Mouse (Mus musculus): ENCODE results near the gene Fbxl4. TPM values are rescaled to one million over a fixed set of nuclear protein-coding genes. Genes with fewer than 3 reads are reported as not detected.
A peak's percentile ranks its signal among the peaks of the same experiment; 100 is the strongest.
"Not testable (repeated sequence)": the region's sequence is repeated elsewhere in the genome, so short reads cannot be mapped to it uniquely, and the experiment has no call there.

Fbxl4 gene
- 30.8 and 32.8 TPM in 2 replicates for total RNA-seq (2014; rRNA removed)
- polyA plus RNA-seq (2015; fragmentation: Nextera tagmentation; extraction: Ambion mirVana) = 16.8 and 17.9 TPM in 2 replicates

DNA sequence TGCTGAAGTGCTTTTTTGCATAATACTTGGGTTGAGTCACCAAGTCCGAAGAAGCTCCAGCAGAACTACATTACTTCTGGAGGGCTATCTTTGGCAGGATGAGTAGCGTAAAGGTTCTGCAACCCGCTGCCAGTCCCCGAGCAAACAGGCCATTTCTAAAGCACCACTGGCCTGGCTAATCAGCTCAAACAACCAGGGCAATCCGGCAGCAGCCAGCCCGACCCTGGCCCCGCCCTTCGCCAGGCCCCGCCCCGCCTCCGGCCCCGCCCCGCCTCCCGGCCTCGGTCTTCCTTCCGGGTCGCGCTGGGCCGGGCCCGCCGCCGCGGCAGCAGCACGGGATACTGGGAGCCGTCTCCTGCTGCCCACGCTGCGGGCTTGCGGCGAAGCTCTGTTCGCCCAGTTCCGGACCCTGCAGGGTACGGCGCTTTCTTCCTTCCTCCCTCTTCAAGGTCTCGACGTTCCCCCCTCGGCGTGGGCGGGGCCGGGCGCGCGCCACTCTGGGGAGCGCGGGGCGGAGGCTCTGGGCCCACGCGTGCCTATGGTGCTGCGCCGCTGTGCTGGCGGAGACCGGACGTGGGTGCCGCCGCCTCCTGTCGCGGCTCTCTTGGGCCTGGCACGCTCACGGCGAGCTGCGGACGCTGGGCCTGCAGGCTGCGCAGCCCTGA is at the start of gene Fbxl4:
Gene Fbxl4, plus strand, starts transcription at position 278 of the 665 bp plus-strand sequence.
- Histone ChIP-seq H3K9ac (replicated peaks; ENCODE audit: low read length, poor library complexity, severe bottlenecking) (peak within 1 kb of the TSS; percentile 89), H3K9me3 (ENCODE audit: low read length) (no peaks in the 10 kb centered on the region), H3K4me2 (ENCODE audit: low read depth, low read length, poor library complexity, severe bottlenecking) (peak within 1 kb of the TSS; percentile 75), H3K27me3 (ENCODE audit: insufficient read depth, low read length) (no peaks in the 10 kb centered on the region), H3K4me1 (ENCODE audit: insufficient read depth, low read length) (0 out of 2 replicates have a peak, but pooled peaks cover 2% of the 10 kb centered on the region), H3K4me3 (ENCODE audit: low read depth, low read length) (peak within 1 kb of the TSS; percentile 70), H3K27ac (ENCODE audit: low read depth, low read length) (peak within 1 kb of the TSS; percentile 91), H3K36me3 (ENCODE audit: insufficient read depth, low read length) (no peaks in the 10 kb centered on the region)
- DNase-seq (ENCODE audit: low spot score) (peak; percentile 82), ATAC-seq (ENCODE audit: low FRiP score) (peak; percentile 96)
- TF ChIP-seq CTCF (IDR thresholded peaks at IDR 0.05) = no peak
- under 1% methylated on average over 43 of the region's 62 CpGs for WGBS

- H3K36me3 ChIP-seq (ENCODE audit: insufficient read depth, low read length) = no peaks in the 10 kb centered on the region
- WGBS = 70% methylated on average over 3 of the region's 3 CpGs
- no peak for ATAC-seq (ENCODE audit: low FRiP score)
Measured at GRCm38 (mm10) chr4:22314564-22314963, 42.8 kb upstream of the Fbxl4 start.

GRCm38 (mm10) chr4:22342816-22343573 is 14.3 kb upstream of the Fbxl4 start:
- no peak overlapping the region for H3K27ac ChIP-seq (ENCODE audit: low read depth, low read length)
- TF ChIP-seq CTCF (IDR thresholded peaks at IDR 0.05) = no peak
- no peak overlapping the region for H3K9ac ChIP-seq (replicated peaks; ENCODE audit: low read length, poor library complexity, severe bottlenecking)
- H3K4me1 ChIP-seq (ENCODE audit: insufficient read depth, low read length) = no peaks in the 10 kb centered on the region
- no peak overlapping the region for H3K4me3 ChIP-seq (ENCODE audit: low read depth, low read length)
- 68% methylated on average over 8 of the region's 8 CpGs for WGBS
- ATAC-seq (ENCODE audit: low FRiP score) (no peak), DNase-seq (ENCODE audit: low spot score) (peak; percentile 17)
- no peaks in the 10 kb centered on the region for H3K9me3 ChIP-seq (ENCODE audit: low read length)
- H3K4me2 ChIP-seq (ENCODE audit: low read depth, low read length, poor library complexity, severe bottlenecking) = no peak overlapping the region
- H3K27me3 ChIP-seq (ENCODE audit: insufficient read depth, low read length) = no peaks in the 10 kb centered on the region
- no peaks in the 10 kb centered on the region for H3K36me3 ChIP-seq (ENCODE audit: insufficient read depth, low read length)

More at GRCm38 (mm10) chr4:22314564-22314963, 42.8 kb upstream of the Fbxl4 start:
- H3K9ac ChIP-seq (replicated peaks; ENCODE audit: low read length, poor library complexity, severe bottlenecking) = no peak overlapping the region
- no peaks in the 10 kb centered on the region for H3K4me1 ChIP-seq (ENCODE audit: insufficient read depth, low read length)
- no peaks in the 10 kb centered on the region for H3K27me3 ChIP-seq (ENCODE audit: insufficient read depth, low read length)
- no peak overlapping the region for H3K4me2 ChIP-seq (ENCODE audit: low read depth, low read length, poor library complexity, severe bottlenecking)
- no peak for TF ChIP-seq CTCF (IDR thresholded peaks at IDR 0.05)
- no peak overlapping the region for H3K27ac ChIP-seq (ENCODE audit: low read depth, low read length)
- peak; percentile 37 for DNase-seq (ENCODE audit: low spot score)
- H3K9me3 ChIP-seq (ENCODE audit: low read length) = no peaks in the 10 kb centered on the region
- no peak overlapping the region for H3K4me3 ChIP-seq (ENCODE audit: low read depth, low read length)

GRCm38 (mm10) chr4:22349086-22349485 is 8.3 kb upstream of the Fbxl4 start:
- whole genome bisulfite sequencing = 93% methylated on average over 4 of the region's 4 CpGs
- H3K9me3 ChIP-seq (ENCODE audit: low read length); H3K4me3 ChIP-seq (ENCODE audit: low read depth, low read length); DNase-seq (ENCODE audit: low spot score); ATAC-seq (ENCODE audit: low FRiP score); H3K4me2 ChIP-seq (ENCODE audit: low read depth, low read length, poor library complexity, severe bottlenecking); H3K27me3 ChIP-seq (ENCODE audit: insufficient read depth, low read length); H3K27ac ChIP-seq (ENCODE audit: low read depth, low read length); H3K9ac ChIP-seq (replicated peaks; ENCODE audit: low read length, poor library complexity, severe bottlenecking); H3K4me1 ChIP-seq (ENCODE audit: insufficient read depth, low read length); H3K36me3 ChIP-seq (ENCODE audit: insufficient read depth, low read length): not testable (repeated sequence)

GRCm38 (mm10) chr4:22357931-22358300 is 573 bp downstream of the Fbxl4 start:
- ATAC-seq (ENCODE audit: low FRiP score) = peak; percentile 62
- Histone ChIP-seq H3K27ac (ENCODE audit: low read depth, low read length) (peak overlapping the region; percentile 91), H3K4me1 (ENCODE audit: insufficient read depth, low read length) (0 out of 2 replicates have a peak, but pooled peaks cover 2% of the 10 kb centered on the region), H3K9me3 (ENCODE audit: low read length) (no peaks in the 10 kb centered on the region), H3K27me3 (ENCODE audit: insufficient read depth, low read length) (no peaks in the 10 kb centered on the region), H3K9ac (replicated peaks; ENCODE audit: low read length, poor library complexity, severe bottlenecking) (peak overlapping the region; percentile 89), H3K4me2 (ENCODE audit: low read depth, low read length, poor library complexity, severe bottlenecking) (peak overlapping the region; percentile 75), H3K4me3 (ENCODE audit: low read depth, low read length) (peak overlapping the region; percentile 70), H3K36me3 (ENCODE audit: insufficient read depth, low read length) (no peaks in the 10 kb centered on the region)
- TF ChIP-seq CTCF (IDR thresholded peaks at IDR 0.05) = no peak
- no peak for DNase-seq (ENCODE audit: low spot score)
- 8% methylated on average over 10 of the region's 10 CpGs for WGBS

- no peaks in the 10 kb centered on the region for H3K9me3 ChIP-seq (ENCODE audit: low read length)
- TF ChIP-seq CTCF (IDR thresholded peaks at IDR 0.05) = no peak
- 0 out of 2 replicates have a peak, but pooled peaks cover 2% of the 10 kb centered on the region for H3K4me1 ChIP-seq (ENCODE audit: insufficient read depth, low read length)
- no peaks in the 10 kb centered on the region for H3K36me3 ChIP-seq (ENCODE audit: insufficient read depth, low read length)
- 88% methylated on average over 10 of the region's 10 CpGs for WGBS
- no peak for ATAC-seq (ENCODE audit: low FRiP score)
- H3K27ac ChIP-seq (ENCODE audit: low read depth, low read length) = no peak overlapping the region
- H3K27me3 ChIP-seq (ENCODE audit: insufficient read depth, low read length) = no peaks in the 10 kb centered on the region
- H3K4me3 ChIP-seq (ENCODE audit: low read depth, low read length) = peak overlapping the region; percentile 70
- no peak for DNase-seq (ENCODE audit: low spot score)
- peak overlapping the region; percentile 89; the same call in 1 of the 2 replicates for H3K9ac ChIP-seq (replicated peaks; ENCODE audit: low read length, poor library complexity, severe bottlenecking)
- H3K4me2 ChIP-seq (ENCODE audit: low read depth, low read length, poor library complexity, severe bottlenecking) = peak overlapping the region; percentile 75
Measured at GRCm38 (mm10) chr4:22358487-22358886, 1.1 kb downstream of the Fbxl4 start.
